Mouse (Mus musculus): Measurements from ENCODE around the gene Cby3. TPM values are rescaled to one million over a fixed set of nuclear protein-coding genes. Genes with fewer than 3 reads are reported as not detected.

The Cby3 gene
- polyA plus RNA-seq, 1 experiment from 2014 or later, result not detected

GRCm38 (mm10) chr11:50379023-50379752 lies 24.9 kb downstream of the Cby3 start:
- Histone ChIP-seq H3K4me3 (ENCODE audit: control insufficient read depth in 1 of 2, insufficient read depth in 1 of 2, low read depth in 1 of 2, low read length in 2 of 2) (peak overlapping the region; percentile 67 to 98), H3K4me2 (ENCODE audit: low read length) (peak overlapping the region; percentile 92), H3K4me1 (ENCODE audit: control insufficient read depth in 2 of 2, insufficient read depth in 2 of 2, low read length in 2 of 2) (peaks cover 4 to 22% of the 10 kb centered on the region in 2 experiments), H3K9me3 (ENCODE audit: control insufficient read depth, low read length) (no peaks in the 10 kb centered on the region), H3K27me3 (ENCODE audit: control insufficient read depth, insufficient read depth, low read length) (no peaks in the 10 kb centered on the region), H3K9ac (ENCODE audit: low read length) (peak overlapping the region; percentile 100), H3K27ac (replicated peaks in 1 of 2; ENCODE audit: control insufficient read depth in 1 of 2, insufficient read depth in 1 of 2, low read depth in 2 of 2, low read length in 2 of 2) (no peak overlapping the region), H3K36me3 (ENCODE audit: control insufficient read depth, insufficient read depth, low read length) (peaks cover 48% of the 10 kb centered on the region)
- no peak for ATAC-seq (ENCODE audit: insufficient number of reproducible peaks, insufficient read depth, low FRiP score, low read depth)
- WGBS, result 63% methylated on average over 12 of the region's 12 CpGs

- peaks cover 1 to 17% of the 10 kb centered on the region in 2 experiments for H3K4me1 ChIP-seq (ENCODE audit: control insufficient read depth in 2 of 2, insufficient read depth in 2 of 2, low read length in 2 of 2)
- peak overlapping the region; percentile 51 for H3K4me2 ChIP-seq (ENCODE audit: low read length)
- 31% methylated on average over 4 of the region's 4 CpGs for WGBS
- H3K4me3 ChIP-seq (ENCODE audit: control insufficient read depth in 1 of 2, insufficient read depth in 1 of 2, low read depth in 1 of 2, low read length in 2 of 2), result peak overlapping the region; percentile 13 to 21; a peak in 2 of 4 replicates
- H3K36me3 ChIP-seq (ENCODE audit: control insufficient read depth, insufficient read depth, low read length), result peaks cover 67% of the 10 kb centered on the region
- H3K9me3 ChIP-seq (ENCODE audit: control insufficient read depth, low read length), result no peaks in the 10 kb centered on the region
- no peaks in the 10 kb centered on the region for H3K27me3 ChIP-seq (ENCODE audit: control insufficient read depth, insufficient read depth, low read length)
- no peak overlapping the region for H3K27ac ChIP-seq (replicated peaks in 1 of 2; ENCODE audit: control insufficient read depth in 1 of 2, insufficient read depth in 1 of 2, low read depth in 2 of 2, low read length in 2 of 2)
- ATAC-seq (ENCODE audit: insufficient number of reproducible peaks, insufficient read depth, low FRiP score, low read depth), result no peak
- H3K9ac ChIP-seq (ENCODE audit: low read length), result peak overlapping the region; percentile 34; the same call in 1 of the 2 replicates
Observed at GRCm38 (mm10) chr11:50381311-50381710, 27.0 kb downstream of the Cby3 start.

- no peak overlapping the region for H3K27ac ChIP-seq (replicated peaks in 1 of 2; ENCODE audit: control insufficient read depth in 1 of 2, insufficient read depth in 1 of 2, low read depth in 2 of 2, low read length in 2 of 2)
- H3K4me1 ChIP-seq (ENCODE audit: control insufficient read depth in 2 of 2, insufficient read depth in 2 of 2, low read length in 2 of 2), result peaks cover 7 to 8% of the 10 kb centered on the region in 2 experiments; a peak in 2 of 4 replicates
- no peaks in the 10 kb centered on the region for H3K9me3 ChIP-seq (ENCODE audit: control insufficient read depth, low read length)
- WGBS, result 76% methylated on average over 3 of the region's 3 CpGs
- no peaks in the 10 kb centered on the region for H3K27me3 ChIP-seq (ENCODE audit: control insufficient read depth, insufficient read depth, low read length)
- H3K9ac ChIP-seq (ENCODE audit: low read length), result no peak overlapping the region
- H3K4me2 ChIP-seq (ENCODE audit: low read length), result no peak overlapping the region
- no peak for ATAC-seq (ENCODE audit: insufficient number of reproducible peaks, insufficient read depth, low FRiP score, low read depth)
- H3K36me3 ChIP-seq (ENCODE audit: control insufficient read depth, insufficient read depth, low read length), result peaks cover 75% of the 10 kb centered on the region
- no peak overlapping the region for H3K4me3 ChIP-seq (ENCODE audit: control insufficient read depth in 1 of 2, insufficient read depth in 1 of 2, low read depth in 1 of 2, low read length in 2 of 2)
Observed at GRCm38 (mm10) chr11:50387167-50387679, 33.0 kb downstream of the Cby3 start.

GRCm38 (mm10) chr11:50387697-50388096 lies 33.4 kb downstream of the Cby3 start:
- no peak overlapping the region for H3K4me2 ChIP-seq (ENCODE audit: low read length)
- no peak for ATAC-seq (ENCODE audit: insufficient number of reproducible peaks, insufficient read depth, low FRiP score, low read depth)
- no peak overlapping the region for H3K4me3 ChIP-seq (ENCODE audit: control insufficient read depth in 1 of 2, insufficient read depth in 1 of 2, low read depth in 1 of 2, low read length in 2 of 2)
- H3K27ac ChIP-seq (replicated peaks in 1 of 2; ENCODE audit: control insufficient read depth in 1 of 2, insufficient read depth in 1 of 2, low read depth in 2 of 2, low read length in 2 of 2), result no peak overlapping the region
- no peaks in the 10 kb centered on the region for H3K9me3 ChIP-seq (ENCODE audit: control insufficient read depth, low read length)
- peaks cover 75% of the 10 kb centered on the region for H3K36me3 ChIP-seq (ENCODE audit: control insufficient read depth, insufficient read depth, low read length)
- H3K27me3 ChIP-seq (ENCODE audit: control insufficient read depth, insufficient read depth, low read length), result no peaks in the 10 kb centered on the region
- no peak overlapping the region for H3K9ac ChIP-seq (ENCODE audit: low read length)
- peaks cover 7 to 8% of the 10 kb centered on the region in 2 experiments; a peak in 2 of 4 replicates for H3K4me1 ChIP-seq (ENCODE audit: control insufficient read depth in 2 of 2, insufficient read depth in 2 of 2, low read length in 2 of 2)
- 75% methylated on average over 4 of the region's 4 CpGs for WGBS

GRCm38 (mm10) chr11:50388217-50388929 lies 34.1 kb downstream of the Cby3 start:
- H3K9ac ChIP-seq (ENCODE audit: low read length), result no peak overlapping the region
- 94% methylated on average over 3 of the region's 3 CpGs for WGBS
- ATAC-seq (ENCODE audit: insufficient number of reproducible peaks, insufficient read depth, low FRiP score, low read depth), result no peak

GRCm38 (mm10) chr11:50389011-50389410 lies 34.7 kb downstream of the Cby3 start:
- Histone ChIP-seq H3K9ac (ENCODE audit: low read length) (no peak overlapping the region), H3K4me2 (ENCODE audit: low read length) (no peak overlapping the region), H3K4me1 (ENCODE audit: control insufficient read depth in 2 of 2, insufficient read depth in 2 of 2, low read length in 2 of 2) (peaks cover 7 to 8% of the 10 kb centered on the region in 2 experiments; a peak in 2 of 4 replicates), H3K9me3 (ENCODE audit: control insufficient read depth, low read length) (no peaks in the 10 kb centered on the region), H3K27me3 (ENCODE audit: control insufficient read depth, insufficient read depth, low read length) (no peaks in the 10 kb centered on the region), H3K27ac (replicated peaks in 1 of 2; ENCODE audit: control insufficient read depth in 1 of 2, insufficient read depth in 1 of 2, low read depth in 2 of 2, low read length in 2 of 2) (no peak overlapping the region), H3K4me3 (ENCODE audit: control insufficient read depth in 1 of 2, insufficient read depth in 1 of 2, low read depth in 1 of 2, low read length in 2 of 2) (no peak overlapping the region), H3K36me3 (ENCODE audit: control insufficient read depth, insufficient read depth, low read length) (peaks cover 75% of the 10 kb centered on the region)
- no peak for ATAC-seq (ENCODE audit: insufficient number of reproducible peaks, insufficient read depth, low FRiP score, low read depth)
- 74% methylated on average over 3 of the region's 3 CpGs for WGBS

More at GRCm38 (mm10) chr11:50388217-50388929, 34.1 kb downstream of the Cby3 start:
- H3K27ac ChIP-seq (replicated peaks in 1 of 2; ENCODE audit: control insufficient read depth in 1 of 2, insufficient read depth in 1 of 2, low read depth in 2 of 2, low read length in 2 of 2), result no peak overlapping the region
- H3K9me3 ChIP-seq (ENCODE audit: control insufficient read depth, low read length), result no peaks in the 10 kb centered on the region
- H3K27me3 ChIP-seq (ENCODE audit: control insufficient read depth, insufficient read depth, low read length), result no peaks in the 10 kb centered on the region
- H3K4me3 ChIP-seq (ENCODE audit: control insufficient read depth in 1 of 2, insufficient read depth in 1 of 2, low read depth in 1 of 2, low read length in 2 of 2), result no peak overlapping the region
- peaks cover 7 to 8% of the 10 kb centered on the region in 2 experiments; a peak in 2 of 4 replicates for H3K4me1 ChIP-seq (ENCODE audit: control insufficient read depth in 2 of 2, insufficient read depth in 2 of 2, low read length in 2 of 2)
- H3K4me2 ChIP-seq (ENCODE audit: low read length), result no peak overlapping the region
- peaks cover 73% of the 10 kb centered on the region for H3K36me3 ChIP-seq (ENCODE audit: control insufficient read depth, insufficient read depth, low read length)

- ATAC-seq (ENCODE audit: insufficient number of reproducible peaks, insufficient read depth, low FRiP score, low read depth), result no peak
- Histone ChIP-seq H3K9me3 (ENCODE audit: control insufficient read depth, low read length) (no peaks in the 10 kb centered on the region), H3K9ac (ENCODE audit: low read length) (no peak overlapping the region), H3K4me2 (ENCODE audit: low read length) (no peak overlapping the region), H3K4me3 (ENCODE audit: control insufficient read depth in 1 of 2, insufficient read depth in 1 of 2, low read depth in 1 of 2, low read length in 2 of 2) (no peak overlapping the region), H3K27ac (replicated peaks in 1 of 2; ENCODE audit: control insufficient read depth in 1 of 2, insufficient read depth in 1 of 2, low read depth in 2 of 2, low read length in 2 of 2) (no peak overlapping the region), H3K36me3 (ENCODE audit: control insufficient read depth, insufficient read depth, low read length) (peaks cover 77% of the 10 kb centered on the region), H3K4me1 (ENCODE audit: control insufficient read depth in 2 of 2, insufficient read depth in 2 of 2, low read length in 2 of 2) (peaks cover 7 to 8% of the 10 kb centered on the region in 2 experiments; a peak in 2 of 4 replicates), H3K27me3 (ENCODE audit: control insufficient read depth, insufficient read depth, low read length) (no peaks in the 10 kb centered on the region)
- 61% methylated on average over 5 of the region's 5 CpGs for WGBS
Observed at GRCm38 (mm10) chr11:50389616-50390015, 35.4 kb downstream of the Cby3 start.
